Mouse (Mus musculus) small intestine, adult 2 months (tissue): ENCODE results near the gene Stk10.

Source experiments
- CTCF ChIP-seq: fragments of 200-500 bp; IDR thresholded peaks from 2 replicates; pipeline ENCODE4 v1.5.1; 2012; ENCODE audit warnings: low read depth, mild to moderate bottlenecking, control low read depth, inconsistent platforms, low read length, moderate library complexity, mixed read lengths; ENCODE audit not compliant: insufficient replicate concordance, insufficient read length; ENCODE audit errors: extremely low read depth
- POLR2A ChIP-seq: fragments of 200-500 bp; IDR thresholded peaks from 2 replicates; pipeline ENCODE4 v1.6.1; 2012; ENCODE audit warnings: low read depth, mild to moderate bottlenecking, control low read depth, inconsistent platforms, low read length, moderate library complexity

DNA sequence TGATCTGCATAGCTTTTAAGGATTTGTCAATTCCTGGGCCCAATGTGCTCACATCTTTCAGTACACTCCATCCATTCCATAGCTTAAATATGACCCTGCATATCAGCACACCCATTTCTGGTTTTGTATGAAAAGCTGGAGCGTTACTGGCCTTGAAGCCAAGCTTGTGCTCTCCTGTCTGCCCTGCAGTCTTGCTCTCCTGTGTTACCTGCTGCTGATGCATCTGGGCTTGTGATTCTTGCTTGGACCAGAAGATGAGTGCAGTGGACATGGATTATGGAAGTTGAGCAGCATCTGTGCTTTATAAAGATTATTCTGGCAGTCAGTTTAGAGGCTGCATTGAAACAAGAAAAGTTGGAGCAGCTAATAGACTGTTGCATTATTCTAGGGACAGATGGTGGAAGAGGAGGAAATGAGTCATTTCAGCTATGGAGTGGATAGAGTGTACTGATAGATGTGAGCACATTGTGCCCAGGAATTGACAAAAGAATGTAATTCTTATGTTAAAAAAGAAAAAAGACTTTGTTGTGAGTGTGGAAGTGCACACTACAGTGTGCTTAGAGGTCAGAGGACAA is 129.1 kb downstream of the Stk10 start:
- TF ChIP-seq CTCF (no peak), POLR2A (no peak)
